Mouse (Mus musculus) midbrain, embryonic 16.5 days (tissue): ENCODE data around the gene Prps1. TPM values are rescaled to one million over a fixed set of nuclear protein-coding genes. Genes with fewer than 3 reads are reported as not detected.
A peak's percentile ranks its signal among the peaks of the same experiment; 100 is the strongest.
"Not testable (repeated sequence)": the region's sequence is repeated elsewhere in the genome, so short reads cannot be mapped to it uniquely, and the experiment has no call there.

Source experiments
- ATAC-seq: fragments of 200-750 bp; cut with Nextera tagmentation; 2 replicates; pipeline ENCODE4 v1.8.0; 2017; ENCODE audit warnings: moderate TSS enrichment
- H3K27ac ChIP-seq: fragments of 300-500 bp; sonication (generic); 2 replicates; pipeline ENCODE4 v1.5.1; 2014; ENCODE audit warnings: mild to moderate bottlenecking, low read length, mixed read lengths
- H3K27me3 ChIP-seq: fragments of 300-500 bp; sonication (generic); 2 replicates; pipeline ENCODE4 v1.6.1; 2014; ENCODE audit warnings: low read depth, low read length, mixed read lengths; ENCODE audit not compliant: control insufficient read depth, insufficient read depth
- H3K36me3 ChIP-seq: fragments of 300-500 bp; sonication (generic); 2 replicates; pipeline ENCODE4 v1.6.1; 2014; ENCODE audit warnings: mild to moderate bottlenecking, low read length, moderate library complexity, mixed read lengths; ENCODE audit not compliant: control insufficient read depth, insufficient read depth
- H3K4me1 ChIP-seq: fragments of 300-500 bp; sonication (generic); 2 replicates; pipeline ENCODE4 v1.6.1; 2014; ENCODE audit warnings: mild to moderate bottlenecking, low read length, mixed read lengths; ENCODE audit not compliant: control insufficient read depth, insufficient read depth
- H3K4me2 ChIP-seq: fragments of 300-500 bp; sonication (generic); 2 replicates; pipeline ENCODE4 v1.6.1; 2014; ENCODE audit warnings: mild to moderate bottlenecking, low read length, mixed read lengths
- H3K4me3 ChIP-seq: fragments of 300-500 bp; sonication (generic); 2 replicates; pipeline ENCODE4 v1.5.1; 2014; ENCODE audit warnings: low read depth, mild to moderate bottlenecking, low read length, moderate library complexity, mixed read lengths
- H3K9ac ChIP-seq: fragments of 300-500 bp; sonication (generic); 2 replicates; pipeline ENCODE4 v1.6.1; 2014; ENCODE audit warnings: low read depth, low read length, mixed read lengths
- H3K9me3 ChIP-seq: fragments of 300-500 bp; sonication (generic); replicated peaks from 2 replicates; pipeline ENCODE4 v1.6.1; 2014; ENCODE audit warnings: mild to moderate bottlenecking, low read length, mixed read lengths; ENCODE audit not compliant: control insufficient read depth, poor library complexity, severe bottlenecking
- WGBS: fragments of 180-500 bp; shearing (Covaris S2); extraction: QIAGEN DNeasy Blood & Tissue Kit; methylation state at CpG from one replicate; pipeline ENCODE4 v1.1.7; 2014; 5-methylcytosine and 5-hydroxymethylcytosine counted together
- polyA plus RNA-seq: library from polyadenylated mRNA; unstranded; fragments of >200 nt; fragmentation: Nextera tagmentation; extraction: Ambion mirVana; gene quantifications from 2 replicates; pipeline ENCODE4 v1.2.1, GENCODE M21; 2015

Prps1 gene
- polyA plus RNA-seq, 1 experiment from 2014 or later = 94.6 TPM

DNA sequence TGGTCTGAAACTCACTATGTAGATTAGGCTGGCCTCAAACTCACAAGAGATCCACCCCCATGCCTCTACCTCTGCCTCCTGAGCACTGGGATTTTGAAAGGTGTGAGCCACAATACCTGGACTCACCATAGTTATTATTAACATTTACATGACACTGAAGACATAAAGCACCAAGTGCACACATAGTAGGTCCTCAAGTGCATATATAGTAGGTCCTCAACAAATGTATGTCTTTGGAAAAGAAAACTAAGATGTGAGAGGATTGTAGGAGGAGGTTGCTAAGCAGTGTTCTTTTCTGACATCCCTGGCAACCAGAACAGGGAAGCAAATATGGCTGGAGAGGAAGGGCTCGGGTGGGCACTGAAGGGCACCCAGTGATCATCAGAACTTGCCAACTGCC lies 51.0 kb downstream of the Prps1 start:
- peaks cover 8% of the 10 kb centered on the region for H3K27me3 ChIP-seq
- WGBS = 93% methylated on average over 1 of the region's 1 CpGs
- no peak overlapping the region for H3K27ac ChIP-seq
- no peaks in the 10 kb centered on the region for H3K9me3 ChIP-seq
- no peaks in the 10 kb centered on the region for H3K36me3 ChIP-seq
- no peaks in the 10 kb centered on the region for H3K4me1 ChIP-seq
- ATAC-seq = no peak
- H3K4me2 ChIP-seq = no peak overlapping the region
- no peak overlapping the region for H3K4me3 ChIP-seq
- H3K9ac ChIP-seq = no peak overlapping the region

DNA sequence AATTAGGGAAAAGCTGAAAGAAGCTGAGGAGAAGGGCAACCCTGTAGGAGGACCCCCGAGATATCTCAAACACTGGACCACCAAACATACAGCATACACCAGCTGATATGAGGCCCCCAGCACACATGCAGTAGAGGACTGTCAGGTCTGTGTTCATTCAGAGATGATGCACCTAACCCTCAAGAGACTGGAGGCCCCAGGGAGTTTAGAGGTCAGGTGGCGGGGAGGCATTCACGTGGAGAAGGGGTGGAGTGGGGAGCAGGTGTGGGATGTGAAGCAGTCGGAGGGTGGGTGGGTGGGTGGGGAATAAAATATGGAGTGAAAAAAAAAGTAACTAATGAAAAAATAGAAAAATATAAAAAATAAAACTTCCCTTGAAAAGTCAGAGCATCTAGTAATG lies 52.4 kb downstream of the Prps1 start:
- H3K4me1 ChIP-seq, H3K9me3 ChIP-seq, H3K27ac ChIP-seq, H3K4me3 ChIP-seq, H3K27me3 ChIP-seq, H3K4me2 ChIP-seq, H3K36me3 ChIP-seq, ATAC-seq, H3K9ac ChIP-seq: not testable (repeated sequence)
- 88% methylated on average over 4 of the region's 4 CpGs for WGBS

DNA sequence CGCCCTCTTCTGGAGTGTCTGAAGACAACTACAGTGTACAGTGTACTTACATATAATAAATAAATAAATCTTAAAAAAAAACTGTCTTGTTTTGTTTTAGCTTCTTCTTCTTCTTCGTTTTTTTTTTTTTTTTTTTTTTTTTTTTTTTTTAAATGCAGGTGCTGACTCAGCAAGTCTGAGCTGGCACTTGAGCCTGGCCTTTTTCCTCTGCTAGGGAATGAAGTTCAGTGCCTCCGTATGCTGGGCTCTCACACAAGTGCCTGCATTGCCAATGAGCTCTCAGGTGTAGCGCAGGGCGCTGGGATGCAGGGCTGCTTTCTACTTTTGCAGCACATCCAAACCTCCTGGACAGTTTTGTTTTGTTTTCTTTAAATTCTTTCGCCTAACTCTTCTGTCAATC lies 53.4 kb downstream of the Prps1 start:
- WGBS = 47% methylated on average over 6 of the region's 6 CpGs
- H3K27ac ChIP-seq = no peak overlapping the region
- H3K36me3 ChIP-seq = no peaks in the 10 kb centered on the region
- H3K9ac ChIP-seq = no peak overlapping the region
- no peaks in the 10 kb centered on the region for H3K4me1 ChIP-seq
- H3K4me3 ChIP-seq = no peak overlapping the region
- no peak for ATAC-seq
- H3K9me3 ChIP-seq = no peaks in the 10 kb centered on the region
- no peak overlapping the region for H3K4me2 ChIP-seq
- peaks cover 8% of the 10 kb centered on the region for H3K27me3 ChIP-seq

DNA sequence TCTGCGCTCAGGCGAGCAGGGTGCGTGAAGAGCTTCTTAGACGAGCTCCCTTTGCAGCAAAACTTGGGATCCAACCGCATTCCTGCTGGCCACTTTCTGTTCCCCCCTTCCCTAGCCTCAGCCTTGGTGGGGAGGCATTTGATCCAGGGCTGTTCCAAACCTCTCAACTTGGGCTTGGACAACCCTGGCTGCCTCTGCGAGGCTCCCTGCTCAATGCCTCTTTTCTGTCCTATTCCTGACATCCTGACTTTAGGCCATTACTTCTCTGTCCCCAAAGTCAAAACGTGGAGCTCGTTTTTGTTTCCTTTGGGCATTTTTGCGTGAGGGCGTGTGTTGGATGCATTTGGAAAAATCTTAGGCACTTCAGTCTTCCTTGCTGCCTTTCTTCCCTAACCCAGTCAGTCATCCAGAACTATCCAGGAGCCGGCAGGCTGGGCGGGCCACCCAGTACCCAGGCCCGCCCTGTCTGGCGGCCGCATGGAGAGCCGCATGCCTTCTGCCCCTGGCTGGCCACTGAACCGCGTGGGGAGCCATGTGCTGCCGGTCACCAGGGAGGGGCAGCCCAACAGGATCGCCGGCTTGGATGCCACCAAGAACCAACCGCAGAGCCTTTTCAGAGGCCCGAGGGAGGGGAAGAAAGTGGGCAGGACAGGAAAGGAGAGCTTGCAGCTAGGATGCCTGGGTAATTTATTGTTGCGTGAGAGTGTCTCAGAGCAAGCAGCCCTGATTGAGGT lies 54.5 kb downstream of the Prps1 start:
- peak overlapping the region; percentile 50; the same call in 1 of the 2 replicates for H3K9ac ChIP-seq
- peak overlapping the region; percentile 49 for H3K4me2 ChIP-seq
- peak; percentile 54; the same call in 1 of the 2 replicates for ATAC-seq
- H3K9me3 ChIP-seq = no peaks in the 10 kb centered on the region
- H3K4me3 ChIP-seq = peak overlapping the region; percentile 18
- peaks cover 8% of the 10 kb centered on the region for H3K27me3 ChIP-seq
- H3K4me1 ChIP-seq = no peaks in the 10 kb centered on the region
- H3K27ac ChIP-seq = no peak overlapping the region
- no peaks in the 10 kb centered on the region for H3K36me3 ChIP-seq
- WGBS = 31% methylated on average over 24 of the region's 24 CpGs

GRCm38 (mm10) chrX:140511687-140512651 lies 55.6 kb downstream of the Prps1 start:
- H3K4me3 ChIP-seq = no peak overlapping the region
- H3K4me1 ChIP-seq = no peaks in the 10 kb centered on the region
- H3K27me3 ChIP-seq = peaks cover 8% of the 10 kb centered on the region
- no peaks in the 10 kb centered on the region for H3K9me3 ChIP-seq
- ATAC-seq = no peak
- H3K4me2 ChIP-seq = no peak overlapping the region
- 35% methylated on average over 7 of the region's 7 CpGs for WGBS
- H3K27ac ChIP-seq = no peak overlapping the region
- no peak overlapping the region for H3K9ac ChIP-seq
- H3K36me3 ChIP-seq = no peaks in the 10 kb centered on the region

DNA sequence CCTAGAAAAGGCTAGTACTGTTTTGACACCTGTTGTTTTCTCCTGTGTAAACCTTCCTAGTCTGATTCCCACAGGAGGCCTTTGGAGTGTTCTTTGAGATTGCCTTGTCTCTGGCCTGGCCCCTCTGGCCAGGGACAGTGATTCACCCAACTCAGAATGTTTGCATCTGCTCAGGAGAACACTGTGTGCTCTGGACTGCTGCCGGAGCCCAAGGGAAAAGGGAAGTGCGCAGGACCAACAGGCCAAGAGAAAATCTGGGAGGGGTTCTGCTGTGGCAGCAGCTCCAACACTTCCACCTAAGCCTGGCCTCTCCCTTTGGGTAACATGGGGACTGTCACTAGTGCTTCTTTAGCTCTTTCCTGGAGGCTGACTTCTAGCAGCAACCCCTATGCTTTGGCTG lies 57.0 kb downstream of the Prps1 start:
- ATAC-seq = no peak

GRCm38 (mm10) chrX:140518351-140518750 lies 61.9 kb downstream of the Prps1 start:
- Histone ChIP-seq H3K9me3 (no peaks in the 10 kb centered on the region), H3K36me3 (no peaks in the 10 kb centered on the region), H3K9ac (no peak overlapping the region), H3K4me2 (no peak overlapping the region), H3K27me3 (peaks cover 8% of the 10 kb centered on the region), H3K4me1 (no peaks in the 10 kb centered on the region), H3K4me3 (no peak overlapping the region), H3K27ac (no peak overlapping the region)
- 81% methylated on average over 8 of the region's 8 CpGs for WGBS
- ATAC-seq = no peak

More for the DNA sequence above, 57.0 kb downstream of the Prps1 start:
- H3K4me2 ChIP-seq = no peak overlapping the region
- no peaks in the 10 kb centered on the region for H3K36me3 ChIP-seq
- no peaks in the 10 kb centered on the region for H3K4me1 ChIP-seq
- no peak overlapping the region for H3K4me3 ChIP-seq
- 96% methylated on average over 2 of the region's 2 CpGs for WGBS
- no peak overlapping the region for H3K9ac ChIP-seq
- H3K27me3 ChIP-seq = peaks cover 12% of the 10 kb centered on the region
- no peaks in the 10 kb centered on the region for H3K9me3 ChIP-seq
- no peak overlapping the region for H3K27ac ChIP-seq

DNA sequence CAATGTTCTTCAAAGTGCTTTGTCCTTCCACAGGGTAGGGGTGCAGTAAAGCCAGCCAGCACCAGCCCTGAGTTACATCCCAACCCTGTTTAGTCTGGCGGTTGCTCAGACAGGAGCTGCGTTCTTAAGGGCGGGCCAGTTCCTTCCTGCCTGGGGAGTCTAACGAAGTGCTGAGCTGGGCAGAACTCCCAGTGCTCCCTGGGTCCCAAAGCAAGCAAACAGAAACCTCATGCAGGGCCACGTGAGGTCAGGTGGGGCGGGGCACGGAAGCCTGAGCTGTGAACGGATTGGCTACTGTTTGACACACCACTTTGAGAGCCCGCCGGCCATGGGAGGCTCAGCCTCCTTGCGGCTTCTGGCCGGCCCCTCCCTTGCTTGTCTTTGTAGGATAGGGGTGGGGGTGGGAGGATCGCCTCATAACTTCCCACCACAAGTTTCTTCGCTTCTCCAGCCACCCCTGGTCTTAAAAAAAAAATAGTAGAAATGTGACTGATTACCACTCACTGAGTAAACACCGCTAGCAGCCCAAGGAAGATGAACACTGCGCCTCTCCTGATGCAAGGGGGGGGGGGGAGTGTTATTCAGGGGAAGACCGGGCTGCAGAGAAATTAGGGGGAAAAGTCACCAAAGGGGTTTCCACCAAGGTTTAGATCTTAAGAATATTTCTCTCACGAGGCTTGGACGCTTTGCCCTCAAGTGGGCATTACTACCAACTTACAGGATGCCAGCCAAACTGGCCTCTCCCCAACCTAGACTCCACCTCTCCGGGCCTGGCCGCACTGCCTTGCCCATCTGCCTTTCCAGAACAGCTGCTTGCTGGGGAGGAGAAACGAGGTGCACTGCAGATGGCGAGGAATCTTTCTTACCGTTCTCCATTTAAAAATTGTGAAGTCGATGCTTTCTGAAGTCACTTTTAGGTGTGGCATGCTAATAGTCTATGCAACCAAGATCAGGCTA lies 64.0 kb downstream of the Prps1 start:
- Histone ChIP-seq H3K4me3 (peak overlapping the region; percentile 21), H3K9me3 (no peaks in the 10 kb centered on the region), H3K36me3 (no peaks in the 10 kb centered on the region), H3K4me1 (no peaks in the 10 kb centered on the region), H3K4me2 (peak overlapping the region; percentile 48), H3K9ac (no peak overlapping the region), H3K27me3 (peaks cover 8% of the 10 kb centered on the region), H3K27ac (no peak overlapping the region)
- 20% methylated on average over 25 of the region's 25 CpGs for WGBS
- ATAC-seq = peak; percentile 77
